Mouse (Mus musculus): Measurements from ENCODE around the gene Nabp1.

DNA sequence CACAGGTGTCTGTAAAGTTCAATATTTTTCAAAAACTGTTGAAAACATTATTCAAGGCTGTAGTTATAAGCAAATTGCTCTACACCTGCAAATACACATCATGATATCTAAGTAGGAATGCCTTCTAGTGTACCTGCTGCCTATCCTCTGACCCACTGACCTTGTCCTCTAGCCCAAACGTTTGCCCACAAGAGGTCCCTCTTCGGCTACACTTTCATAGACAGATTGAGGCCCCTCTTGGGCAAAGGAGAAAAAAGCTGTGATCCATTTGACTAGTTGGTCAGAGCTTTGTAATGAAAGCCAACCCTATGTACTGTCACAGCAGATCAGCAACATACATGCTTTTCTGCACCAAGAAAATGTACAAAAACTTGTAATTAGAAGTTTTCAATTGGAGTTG lies 12.9 kb downstream of the Nabp1 start:
- TF ChIP-seq CTCF (IDR thresholded peaks at IDR 0.05; ENCODE audit: low read depth, low read length) (peak; percentile 24; the same call in 1 of the 2 replicates), POLR2A (IDR thresholded peaks at IDR 0.05; ENCODE audit: extremely low read depth, insufficient read depth, low read length) (no peak)
